Mouse (Mus musculus) E14TG2a.4 (cell line): ENCODE results near the gene Card10.
"Not testable (repeated sequence)": the region's sequence is repeated elsewhere in the genome, so short reads cannot be mapped to it uniquely, and the experiment has no call there.

Experiments
- H3K27me3 ChIP-seq: 2 replicates; pipeline ENCODE4 v1.6.1; 2014; ENCODE audit warnings: low read length, control low read depth; ENCODE audit not compliant: insufficient read depth
- H3K36me3 ChIP-seq: 2 replicates; pipeline ENCODE4 v1.6.1; 2014; ENCODE audit warnings: low read length, control low read depth; ENCODE audit not compliant: insufficient read depth
- H3K4me1 ChIP-seq: replicated peaks from 2 replicates; pipeline ENCODE4 v1.6.1; 2014; ENCODE audit warnings: low read depth, low read length, control low read depth
- H3K4me3 ChIP-seq: replicated peaks from 2 replicates; pipeline ENCODE4 v1.5.1; 2014; ENCODE audit warnings: mild to moderate bottlenecking, low read length
- H3K9me3 ChIP-seq: 2 replicates; pipeline ENCODE4 v1.6.1; 2014; ENCODE audit warnings: low read length, control low read depth
- CTCF ChIP-seq: conservative IDR thresholded peaks from 2 replicates; pipeline ENCODE4 v1.5.1; 2014; ENCODE audit warnings: low read length
- NANOG ChIP-seq: IDR thresholded peaks from 2 replicates; pipeline ENCODE4 v1.6.1; 2014; ENCODE audit warnings: borderline replicate concordance, low read length, mixed read lengths
- POU5F1 ChIP-seq: IDR thresholded peaks from 2 replicates; pipeline ENCODE4 v1.6.1; 2014; ENCODE audit warnings: low read length, borderline replicate concordance

The Card10 gene

GRCm38 (mm10) chr15:78802776-78803391, at the start of gene Card10:
Gene Card10, minus strand, starts transcription at chr15:78803042.
- peaks cover 74% of the 10 kb centered on the region for H3K27me3 ChIP-seq
- TF ChIP-seq NANOG (no peak), POU5F1 (no peak), CTCF (no peak)
- peak within 1 kb of the TSS; percentile 83 for H3K4me3 ChIP-seq
- H3K4me1 ChIP-seq, result peaks cover 51% of the 10 kb centered on the region
- no peaks in the 10 kb centered on the region for H3K9me3 ChIP-seq
- peaks cover 2% of the 10 kb centered on the region; the same call in 1 of the 2 replicates for H3K36me3 ChIP-seq

- H3K36me3 ChIP-seq, result no peaks in the 10 kb centered on the region
- no peaks in the 10 kb centered on the region for H3K9me3 ChIP-seq
- peaks cover 8% of the 10 kb centered on the region; the same call in 1 of the 2 replicates for H3K27me3 ChIP-seq
- H3K4me1 ChIP-seq, result peaks cover 55% of the 10 kb centered on the region
- peak; percentile 44 for TF ChIP-seq CTCF
- TF ChIP-seq NANOG, result no peak
- no peak for TF ChIP-seq POU5F1
- no peak overlapping the region for H3K4me3 ChIP-seq
These were observed 48.8 kb upstream of the Card10 start for GRCm38 (mm10) chr15:78851505-78852153.

- H3K4me3 ChIP-seq, result no peak overlapping the region
- H3K36me3 ChIP-seq, result no peaks in the 10 kb centered on the region
- H3K9me3 ChIP-seq, result no peaks in the 10 kb centered on the region
- peaks cover 61% of the 10 kb centered on the region for H3K4me1 ChIP-seq
- H3K27me3 ChIP-seq, result peaks cover 12% of the 10 kb centered on the region; the same call in 1 of the 2 replicates
- no peak for TF ChIP-seq POU5F1
- TF ChIP-seq NANOG, result no peak
These were observed 48.1 kb upstream of the Card10 start for GRCm38 (mm10) chr15:78850944-78851343.

- no peak for TF ChIP-seq CTCF
- no peak for TF ChIP-seq NANOG
- TF ChIP-seq POU5F1, result no peak
- Histone ChIP-seq H3K36me3 (no peaks in the 10 kb centered on the region), H3K27me3 (peaks cover 19% of the 10 kb centered on the region), H3K4me3 (0 out of 2 replicates have a peak overlapping the region, but pooled peaks have one; percentile 26), H3K9me3 (no peaks in the 10 kb centered on the region), H3K4me1 (peaks cover 68% of the 10 kb centered on the region)
These were observed 47.4 kb upstream of the Card10 start for GRCm38 (mm10) chr15:78850059-78850824.

GRCm38 (mm10) chr15:78849485-78849884, 46.6 kb upstream of the Card10 start:
- H3K9me3 ChIP-seq, result no peaks in the 10 kb centered on the region
- peak overlapping the region; percentile 26; the same call in 1 of the 2 replicates for H3K4me3 ChIP-seq
- H3K27me3 ChIP-seq, result peaks cover 21% of the 10 kb centered on the region
- H3K36me3 ChIP-seq, result no peaks in the 10 kb centered on the region
- H3K4me1 ChIP-seq, result peaks cover 76% of the 10 kb centered on the region
- TF ChIP-seq CTCF, result no peak
- TF ChIP-seq NANOG, result no peak
- no peak for TF ChIP-seq POU5F1

- no peaks in the 10 kb centered on the region for H3K36me3 ChIP-seq
- peaks cover 86% of the 10 kb centered on the region for H3K4me1 ChIP-seq
- no peaks in the 10 kb centered on the region for H3K9me3 ChIP-seq
- TF ChIP-seq CTCF, result peak; percentile 91
- no peak for TF ChIP-seq NANOG
- H3K27me3 ChIP-seq, result peaks cover 31% of the 10 kb centered on the region
- H3K4me3 ChIP-seq, result no peak overlapping the region
These were observed 45.6 kb upstream of the Card10 start for GRCm38 (mm10) chr15:78848467-78848866.

GRCm38 (mm10) chr15:78846805-78847204, 44.0 kb upstream of the Card10 start:
- H3K4me1 ChIP-seq, result peaks cover 90% of the 10 kb centered on the region

GRCm38 (mm10) chr15:78846352-78846751, 43.5 kb upstream of the Card10 start:
- TF ChIP-seq POU5F1, result no peak
- TF ChIP-seq NANOG, result no peak
- TF ChIP-seq CTCF, result no peak
- H3K9me3 ChIP-seq, result no peaks in the 10 kb centered on the region

More at GRCm38 (mm10) chr15:78846805-78847204, 44.0 kb upstream of the Card10 start:
- not testable (repeated sequence) for H3K9me3 ChIP-seq, H3K4me3 ChIP-seq, H3K36me3 ChIP-seq
- H3K27me3 ChIP-seq, result peaks cover 46% of the 10 kb centered on the region

More at GRCm38 (mm10) chr15:78846352-78846751, 43.5 kb upstream of the Card10 start:
- H3K27me3 ChIP-seq, result peaks cover 50% of the 10 kb centered on the region
- no peaks in the 10 kb centered on the region for H3K36me3 ChIP-seq
- H3K4me1 ChIP-seq, result peaks cover 86% of the 10 kb centered on the region
- peak overlapping the region; percentile 14; the same call in 1 of the 2 replicates for H3K4me3 ChIP-seq
